Mouse (Mus musculus): ENCODE measurements around the gene Ifnab. TPM values are rescaled to one million over a fixed set of nuclear protein-coding genes. Genes with fewer than 3 reads are reported as not detected.

Ifnab gene
- total RNA-seq, 1 experiment: not detected

- no peak within 1 kb of the TSS for H3K9ac ChIP-seq (ENCODE audit: insufficient read depth, low read depth, low read length, poor library complexity, severe bottlenecking)
- TF ChIP-seq HCFC1 (IDR thresholded peaks at IDR 0.05; ENCODE audit: borderline replicate concordance, insufficient read depth, low read length): no peak
- TF ChIP-seq MAFK (IDR thresholded peaks at IDR 0.05; ENCODE audit: insufficient read depth, low read depth, low read length): no peak
- TF ChIP-seq CHD2 (IDR thresholded peaks at IDR 0.05; ENCODE audit: low read depth, low read length): no peak
- TF ChIP-seq ZC3H11A (IDR thresholded peaks at IDR 0.05; ENCODE audit: borderline replicate concordance, low read depth, low read length): no peak
- no peak for TF ChIP-seq ZNF384 (IDR thresholded peaks at IDR 0.05; ENCODE audit: low read depth, low read length)
- in situ Hi-C loops (cut with MboI; ENCODE audit: low sequenced_read_pairs in 2 of 2, unreplicated experiment in 2 of 2): no loop called here
- no peak for DNase-seq (ENCODE audit: low read depth, low spot score)
- H3K4me1 ChIP-seq (ENCODE audit: control insufficient read depth in 2 of 2, insufficient read depth in 2 of 2, low read length in 2 of 2, poor library complexity in 1 of 2): no peaks in the 10 kb centered on the region
- no peaks in the 10 kb centered on the region for H3K36me3 ChIP-seq (ENCODE audit: control insufficient read depth, insufficient read depth, low read length, poor library complexity, severe bottlenecking)
- H3K4me3 ChIP-seq (ENCODE audit: insufficient read depth in 1 of 2, low read depth in 1 of 2, low read length in 2 of 2, poor library complexity in 1 of 2, severe bottlenecking in 1 of 2): no peak within 1 kb of the TSS
- no peak within 1 kb of the TSS for H3K27ac ChIP-seq (ENCODE audit: insufficient read depth, low read depth, low read length, poor library complexity, severe bottlenecking)
- no peaks in the 10 kb centered on the region for H3K9me3 ChIP-seq (ENCODE audit: control insufficient read depth, insufficient read depth, low read depth, low read length)
Observed at GRCm38 (mm10) chr4:88683812-88684211, 7.3 kb downstream of the Ifnab start, which contains the start of gene Ifna2. Gene Ifna2 (minus strand): TSS chr4:88683912.

- H3K4me1 ChIP-seq (ENCODE audit: control insufficient read depth in 2 of 2, insufficient read depth in 2 of 2, low read length in 2 of 2, poor library complexity in 1 of 2): no peaks in the 10 kb centered on the region
- in situ Hi-C loops (cut with MboI; ENCODE audit: low sequenced_read_pairs in 2 of 2, unreplicated experiment in 2 of 2): no loop called here
- H3K36me3 ChIP-seq (ENCODE audit: control insufficient read depth, insufficient read depth, low read length, poor library complexity, severe bottlenecking): no peaks in the 10 kb centered on the region
- H3K27ac ChIP-seq (ENCODE audit: insufficient read depth, low read depth, low read length, poor library complexity, severe bottlenecking): no peak overlapping the region
- no peak overlapping the region for H3K9ac ChIP-seq (ENCODE audit: insufficient read depth, low read depth, low read length, poor library complexity, severe bottlenecking)
- H3K9me3 ChIP-seq (ENCODE audit: control insufficient read depth, insufficient read depth, low read depth, low read length): no peaks in the 10 kb centered on the region
- no peak overlapping the region for H3K4me3 ChIP-seq (ENCODE audit: insufficient read depth in 1 of 2, low read depth in 1 of 2, low read length in 2 of 2, poor library complexity in 1 of 2, severe bottlenecking in 1 of 2)
- TF ChIP-seq MAFK (IDR thresholded peaks at IDR 0.05; ENCODE audit: insufficient read depth, low read depth, low read length) (no peak), ZNF384 (IDR thresholded peaks at IDR 0.05; ENCODE audit: low read depth, low read length) (no peak), CHD2 (IDR thresholded peaks at IDR 0.05; ENCODE audit: low read depth, low read length) (no peak), HCFC1 (IDR thresholded peaks at IDR 0.05; ENCODE audit: borderline replicate concordance, insufficient read depth, low read length) (no peak), ZC3H11A (IDR thresholded peaks at IDR 0.05; ENCODE audit: borderline replicate concordance, low read depth, low read length) (no peak)
- DNase-seq (ENCODE audit: low read depth, low spot score): no peak
Observed at GRCm38 (mm10) chr4:88681353-88681752, 9.8 kb downstream of the Ifnab start.

- TF ChIP-seq ZC3H11A (IDR thresholded peaks at IDR 0.05; ENCODE audit: borderline replicate concordance, low read depth, low read length) (no peak), ZNF384 (IDR thresholded peaks at IDR 0.05; ENCODE audit: low read depth, low read length) (no peak), MAFK (IDR thresholded peaks at IDR 0.05; ENCODE audit: insufficient read depth, low read depth, low read length) (no peak), HCFC1 (IDR thresholded peaks at IDR 0.05; ENCODE audit: borderline replicate concordance, insufficient read depth, low read length) (no peak)
- in situ Hi-C loops (cut with MboI; ENCODE audit: low sequenced_read_pairs in 2 of 2, unreplicated experiment in 2 of 2): no loop called here
- Histone ChIP-seq H3K9ac (ENCODE audit: insufficient read depth, low read depth, low read length, poor library complexity, severe bottlenecking) (no peak overlapping the region), H3K9me3 (ENCODE audit: control insufficient read depth, insufficient read depth, low read depth, low read length) (no peaks in the 10 kb centered on the region), H3K27ac (ENCODE audit: insufficient read depth, low read depth, low read length, poor library complexity, severe bottlenecking) (no peak overlapping the region), H3K36me3 (ENCODE audit: control insufficient read depth, insufficient read depth, low read length, poor library complexity, severe bottlenecking) (no peaks in the 10 kb centered on the region), H3K4me3 (ENCODE audit: insufficient read depth in 1 of 2, low read depth in 1 of 2, low read length in 2 of 2, poor library complexity in 1 of 2, severe bottlenecking in 1 of 2) (no peak overlapping the region), H3K4me1 (ENCODE audit: control insufficient read depth in 2 of 2, insufficient read depth in 2 of 2, low read length in 2 of 2, poor library complexity in 1 of 2) (no peaks in the 10 kb centered on the region)
- DNase-seq (ENCODE audit: low read depth, low spot score): no peak
Observed at GRCm38 (mm10) chr4:88680362-88680761, 10.8 kb downstream of the Ifnab start.

GRCm38 (mm10) chr4:88676824-88677223 is 14.3 kb downstream of the Ifnab start, which contains the start of gene Ifna16:
Gene Ifna16 (minus strand): TSS chr4:88676924.
- in situ Hi-C loops (cut with MboI; ENCODE audit: low sequenced_read_pairs in 2 of 2, unreplicated experiment in 2 of 2): no loop called here
- no peak within 1 kb of the TSS for H3K9ac ChIP-seq (ENCODE audit: insufficient read depth, low read depth, low read length, poor library complexity, severe bottlenecking)

GRCm38 (mm10) chr4:88655461-88655860 is 35.7 kb downstream of the Ifnab start:
- DNase-seq (ENCODE audit: low read depth, low spot score): no peak
- no peak overlapping the region for H3K9ac ChIP-seq (ENCODE audit: insufficient read depth, low read depth, low read length, poor library complexity, severe bottlenecking)
- no peak overlapping the region for H3K27ac ChIP-seq (ENCODE audit: insufficient read depth, low read depth, low read length, poor library complexity, severe bottlenecking)
- H3K36me3 ChIP-seq (ENCODE audit: control insufficient read depth, insufficient read depth, low read length, poor library complexity, severe bottlenecking): no peaks in the 10 kb centered on the region
- peaks cover 0 to 2% of the 10 kb centered on the region in 2 experiments; a peak in 1 of 4 replicates for H3K4me1 ChIP-seq (ENCODE audit: control insufficient read depth in 2 of 2, insufficient read depth in 2 of 2, low read length in 2 of 2, poor library complexity in 1 of 2)
- TF ChIP-seq ZC3H11A (IDR thresholded peaks at IDR 0.05; ENCODE audit: borderline replicate concordance, low read depth, low read length) (no peak), ZNF384 (IDR thresholded peaks at IDR 0.05; ENCODE audit: low read depth, low read length) (no peak)
- H3K9me3 ChIP-seq (ENCODE audit: control insufficient read depth, insufficient read depth, low read depth, low read length): no peaks in the 10 kb centered on the region
- in situ Hi-C loops (cut with MboI; ENCODE audit: low sequenced_read_pairs in 2 of 2, unreplicated experiment in 2 of 2): no loop called here
- H3K4me3 ChIP-seq (ENCODE audit: insufficient read depth in 1 of 2, low read depth in 1 of 2, low read length in 2 of 2, poor library complexity in 1 of 2, severe bottlenecking in 1 of 2): no peak overlapping the region

More at GRCm38 (mm10) chr4:88676824-88677223, 14.3 kb downstream of the Ifnab start, which contains the start of gene Ifna16:
- TF ChIP-seq CHD2 (IDR thresholded peaks at IDR 0.05; ENCODE audit: low read depth, low read length): no peak
- no peak for TF ChIP-seq ZNF384 (IDR thresholded peaks at IDR 0.05; ENCODE audit: low read depth, low read length)
- no peak for TF ChIP-seq HCFC1 (IDR thresholded peaks at IDR 0.05; ENCODE audit: borderline replicate concordance, insufficient read depth, low read length)
- TF ChIP-seq ZC3H11A (IDR thresholded peaks at IDR 0.05; ENCODE audit: borderline replicate concordance, low read depth, low read length): no peak
- no peak for TF ChIP-seq MAFK (IDR thresholded peaks at IDR 0.05; ENCODE audit: insufficient read depth, low read depth, low read length)
- no peak within 1 kb of the TSS for H3K27ac ChIP-seq (ENCODE audit: insufficient read depth, low read depth, low read length, poor library complexity, severe bottlenecking)
- H3K9me3 ChIP-seq (ENCODE audit: control insufficient read depth, insufficient read depth, low read depth, low read length): no peaks in the 10 kb centered on the region
- H3K4me1 ChIP-seq (ENCODE audit: control insufficient read depth in 2 of 2, insufficient read depth in 2 of 2, low read length in 2 of 2, poor library complexity in 1 of 2): no peaks in the 10 kb centered on the region
- H3K36me3 ChIP-seq (ENCODE audit: control insufficient read depth, insufficient read depth, low read length, poor library complexity, severe bottlenecking): no peaks in the 10 kb centered on the region
- H3K4me3 ChIP-seq (ENCODE audit: insufficient read depth in 1 of 2, low read depth in 1 of 2, low read length in 2 of 2, poor library complexity in 1 of 2, severe bottlenecking in 1 of 2): no peak within 1 kb of the TSS
- DNase-seq (ENCODE audit: low read depth, low spot score): no peak
